Mouse (Mus musculus) hindbrain, embryonic 10.5 days (tissue): Measurements from ENCODE around the gene Rapgef5. TPM values are rescaled to one million over a fixed set of nuclear protein-coding genes. Genes with fewer than 3 reads are reported as not detected.
A peak's percentile ranks its signal among the peaks of the same experiment; 100 is the strongest.

Experiments used
- DNase-seq: peaks from one replicate; pipeline ENCODE4 v3.0.0-alpha.2; 2017; ENCODE audit warnings: low spot score
- H3K27ac ChIP-seq: fragments of 300-500 bp; sonication (generic); 2 replicates; pipeline ENCODE4 v1.5.1; 2016; ENCODE audit warnings: mild to moderate bottlenecking, moderate library complexity
- H3K27me3 ChIP-seq: fragments of 300-500 bp; sonication (generic); 2 replicates; pipeline ENCODE4 v1.6.1; 2016; ENCODE audit warnings: mild to moderate bottlenecking; ENCODE audit not compliant: poor library complexity, insufficient read depth, severe bottlenecking
- H3K36me3 ChIP-seq: fragments of 300-500 bp; sonication (generic); 2 replicates; pipeline ENCODE4 v1.6.1; 2016; ENCODE audit warnings: mild to moderate bottlenecking, moderate library complexity
- H3K4me1 ChIP-seq: fragments of 300-500 bp; sonication (generic); replicated peaks from 2 replicates; pipeline ENCODE4 v1.6.1; 2016; ENCODE audit warnings: mild to moderate bottlenecking
- H3K4me3 ChIP-seq: fragments of 300-500 bp; sonication (generic); 2 replicates; pipeline ENCODE4 v1.5.1; 2016; ENCODE audit warnings: mild to moderate bottlenecking, moderate library complexity
- H3K9me3 ChIP-seq: fragments of 300-500 bp; sonication (generic); 2 replicates; pipeline ENCODE4 v1.6.1; 2016; ENCODE audit warnings: mild to moderate bottlenecking, moderate library complexity
- WGBS: fragments of 180-500 bp; shearing (Covaris S2); methylation state at CpG from one replicate; pipeline ENCODE4 v1.1.7; 2016; 5-methylcytosine and 5-hydroxymethylcytosine counted together
- polyA plus RNA-seq: library from polyadenylated mRNA; unstranded; fragments of >200 nt; fragmentation: Nextera tagmentation; extraction: Ambion mirVana; gene quantifications from 2 replicates; pipeline ENCODE4 v1.2.1, GENCODE M21; 2016

Gene Rapgef5
- 8.1 and 16.0 TPM in 2 replicates for polyA plus RNA-seq

- 93% methylated on average over 2 of the region's 2 CpGs for WGBS
- Histone ChIP-seq H3K4me1 (peaks cover 8% of the 10 kb centered on the region; the same call in 1 of the 2 replicates), H3K9me3 (no peaks in the 10 kb centered on the region), H3K27me3 (no peaks in the 10 kb centered on the region), H3K4me3 (no peak within 1 kb of the TSS), H3K36me3 (no peaks in the 10 kb centered on the region), H3K27ac (no peak within 1 kb of the TSS)
- DNase-seq = no peak
Measured at GRCm38 (mm10) chr12:117516179-117516578, at the start of gene Rapgef5. TSS of gene Rapgef5 (plus strand) at chr12:117516479.

GRCm38 (mm10) chr12:117468329-117468728, 48.0 kb upstream of the Rapgef5 start:
- H3K9me3 ChIP-seq = no peaks in the 10 kb centered on the region
- WGBS = 55% methylated on average over 5 of the region's 5 CpGs
- no peak for DNase-seq
- H3K27me3 ChIP-seq = no peaks in the 10 kb centered on the region
- H3K4me3 ChIP-seq = no peak overlapping the region
- H3K27ac ChIP-seq = no peak overlapping the region
- no peaks in the 10 kb centered on the region for H3K36me3 ChIP-seq
- H3K4me1 ChIP-seq = peaks cover 11% of the 10 kb centered on the region

- 43% methylated on average over 3 of the region's 3 CpGs for WGBS
- H3K9me3 ChIP-seq = no peaks in the 10 kb centered on the region
- no peak overlapping the region for H3K4me3 ChIP-seq
- DNase-seq = no peak
- H3K27ac ChIP-seq = peak overlapping the region; percentile 53
- no peaks in the 10 kb centered on the region for H3K27me3 ChIP-seq
- H3K4me1 ChIP-seq = peaks cover 18% of the 10 kb centered on the region; the same call in 1 of the 2 replicates
- no peaks in the 10 kb centered on the region for H3K36me3 ChIP-seq
Measured at GRCm38 (mm10) chr12:117479014-117479413, 37.3 kb upstream of the Rapgef5 start.

GRCm38 (mm10) chr12:117479680-117480079, 36.6 kb upstream of the Rapgef5 start:
- H3K36me3 ChIP-seq = no peaks in the 10 kb centered on the region
- no peaks in the 10 kb centered on the region for H3K9me3 ChIP-seq
- peak overlapping the region; percentile 53; the same call in 1 of the 2 replicates for H3K27ac ChIP-seq
- H3K4me1 ChIP-seq = peaks cover 18% of the 10 kb centered on the region; the same call in 1 of the 2 replicates
- no peak overlapping the region for H3K4me3 ChIP-seq
- no peak for DNase-seq
- H3K27me3 ChIP-seq = no peaks in the 10 kb centered on the region
- 70% methylated on average over 7 of the region's 7 CpGs for WGBS

GRCm38 (mm10) chr12:117480958-117481357, 35.3 kb upstream of the Rapgef5 start:
- WGBS = 84% methylated on average over 3 of the region's 3 CpGs
- no peak overlapping the region for H3K27ac ChIP-seq
- DNase-seq = no peak
- H3K4me3 ChIP-seq = no peak overlapping the region
- H3K36me3 ChIP-seq = no peaks in the 10 kb centered on the region
- no peaks in the 10 kb centered on the region for H3K27me3 ChIP-seq
- H3K4me1 ChIP-seq = peaks cover 18% of the 10 kb centered on the region; the same call in 1 of the 2 replicates
- no peaks in the 10 kb centered on the region for H3K9me3 ChIP-seq

GRCm38 (mm10) chr12:117482665-117483064, 33.6 kb upstream of the Rapgef5 start:
- H3K4me3 ChIP-seq = no peak overlapping the region
- 29% methylated on average over 3 of the region's 3 CpGs for WGBS
- H3K27ac ChIP-seq = no peak overlapping the region
- H3K36me3 ChIP-seq = no peaks in the 10 kb centered on the region
- H3K27me3 ChIP-seq = no peaks in the 10 kb centered on the region
- H3K9me3 ChIP-seq = no peaks in the 10 kb centered on the region
- DNase-seq = no peak
- peaks cover 13% of the 10 kb centered on the region; the same call in 1 of the 2 replicates for H3K4me1 ChIP-seq

GRCm38 (mm10) chr12:117486118-117487057, 29.9 kb upstream of the Rapgef5 start:
- DNase-seq = no peak
- WGBS = 86% methylated on average over 4 of the region's 4 CpGs
- Histone ChIP-seq H3K27ac (no peak overlapping the region), H3K4me3 (no peak overlapping the region), H3K36me3 (no peaks in the 10 kb centered on the region), H3K9me3 (no peaks in the 10 kb centered on the region), H3K27me3 (no peaks in the 10 kb centered on the region), H3K4me1 (no peaks in the 10 kb centered on the region)

GRCm38 (mm10) chr12:117496501-117497176, 19.6 kb upstream of the Rapgef5 start:
- H3K27me3 ChIP-seq = no peaks in the 10 kb centered on the region
- peaks cover 14% of the 10 kb centered on the region; the same call in 1 of the 2 replicates for H3K4me1 ChIP-seq
- no peaks in the 10 kb centered on the region for H3K36me3 ChIP-seq
- DNase-seq = no peak
- H3K9me3 ChIP-seq = no peaks in the 10 kb centered on the region
- whole genome bisulfite sequencing = 57% methylated on average over 3 of the region's 3 CpGs
- H3K27ac ChIP-seq = no peak overlapping the region
- H3K4me3 ChIP-seq = no peak overlapping the region

GRCm38 (mm10) chr12:117497361-117497760, 18.9 kb upstream of the Rapgef5 start:
- Histone ChIP-seq H3K4me1 (peaks cover 14% of the 10 kb centered on the region; the same call in 1 of the 2 replicates), H3K4me3 (no peak overlapping the region), H3K9me3 (no peaks in the 10 kb centered on the region), H3K36me3 (no peaks in the 10 kb centered on the region), H3K27ac (no peak overlapping the region), H3K27me3 (no peaks in the 10 kb centered on the region)
- DNase-seq = no peak
- WGBS = 83% methylated on average over 1 of the region's 1 CpGs

GRCm38 (mm10) chr12:117499242-117499641, 17.0 kb upstream of the Rapgef5 start:
- Histone ChIP-seq H3K4me3 (no peak overlapping the region), H3K27ac (no peak overlapping the region), H3K9me3 (no peaks in the 10 kb centered on the region), H3K27me3 (no peaks in the 10 kb centered on the region), H3K4me1 (peaks cover 14% of the 10 kb centered on the region; the same call in 1 of the 2 replicates), H3K36me3 (no peaks in the 10 kb centered on the region)
- DNase-seq = no peak
- 86% methylated on average over 5 of the region's 5 CpGs for WGBS

GRCm38 (mm10) chr12:117501180-117501579, 15.1 kb upstream of the Rapgef5 start:
- Histone ChIP-seq H3K27ac (no peak overlapping the region), H3K36me3 (no peaks in the 10 kb centered on the region), H3K4me3 (no peak overlapping the region), H3K9me3 (no peaks in the 10 kb centered on the region), H3K4me1 (peaks cover 14% of the 10 kb centered on the region; the same call in 1 of the 2 replicates), H3K27me3 (no peaks in the 10 kb centered on the region)
- 74% methylated on average over 4 of the region's 4 CpGs for WGBS
- no peak for DNase-seq

GRCm38 (mm10) chr12:117502834-117503233, 13.4 kb upstream of the Rapgef5 start:
- H3K9me3 ChIP-seq = no peaks in the 10 kb centered on the region
- 96% methylated on average over 3 of the region's 3 CpGs for WGBS
- H3K4me1 ChIP-seq = 0 out of 2 replicates have a peak, but pooled peaks cover under 1% of the 10 kb centered on the region
- DNase-seq = no peak
- no peaks in the 10 kb centered on the region for H3K27me3 ChIP-seq
- H3K4me3 ChIP-seq = no peak overlapping the region
- no peak overlapping the region for H3K27ac ChIP-seq
- no peaks in the 10 kb centered on the region for H3K36me3 ChIP-seq

GRCm38 (mm10) chr12:117505163-117505562, 11.1 kb upstream of the Rapgef5 start:
- DNase-seq = no peak
- H3K27ac ChIP-seq = no peak overlapping the region
- 88% methylated on average over 2 of the region's 2 CpGs for WGBS
- H3K27me3 ChIP-seq = no peaks in the 10 kb centered on the region
- no peak overlapping the region for H3K4me3 ChIP-seq
- no peaks in the 10 kb centered on the region for H3K9me3 ChIP-seq
- H3K36me3 ChIP-seq = no peaks in the 10 kb centered on the region
- 0 out of 2 replicates have a peak, but pooled peaks cover 5% of the 10 kb centered on the region for H3K4me1 ChIP-seq
